Mouse (Mus musculus): ENCODE results near the gene Dpy19l1. TPM values are rescaled to one million over a fixed set of nuclear protein-coding genes. Genes with fewer than 3 reads are reported as not detected.
A peak's percentile ranks its signal among the peaks of the same experiment; 100 is the strongest.

Dpy19l1 gene
- polyA plus RNA-seq (2016; fragmentation: Nextera tagmentation; extraction: Ambion mirVana) = 16.8 and 21.5 TPM in 2 replicates

DNA sequence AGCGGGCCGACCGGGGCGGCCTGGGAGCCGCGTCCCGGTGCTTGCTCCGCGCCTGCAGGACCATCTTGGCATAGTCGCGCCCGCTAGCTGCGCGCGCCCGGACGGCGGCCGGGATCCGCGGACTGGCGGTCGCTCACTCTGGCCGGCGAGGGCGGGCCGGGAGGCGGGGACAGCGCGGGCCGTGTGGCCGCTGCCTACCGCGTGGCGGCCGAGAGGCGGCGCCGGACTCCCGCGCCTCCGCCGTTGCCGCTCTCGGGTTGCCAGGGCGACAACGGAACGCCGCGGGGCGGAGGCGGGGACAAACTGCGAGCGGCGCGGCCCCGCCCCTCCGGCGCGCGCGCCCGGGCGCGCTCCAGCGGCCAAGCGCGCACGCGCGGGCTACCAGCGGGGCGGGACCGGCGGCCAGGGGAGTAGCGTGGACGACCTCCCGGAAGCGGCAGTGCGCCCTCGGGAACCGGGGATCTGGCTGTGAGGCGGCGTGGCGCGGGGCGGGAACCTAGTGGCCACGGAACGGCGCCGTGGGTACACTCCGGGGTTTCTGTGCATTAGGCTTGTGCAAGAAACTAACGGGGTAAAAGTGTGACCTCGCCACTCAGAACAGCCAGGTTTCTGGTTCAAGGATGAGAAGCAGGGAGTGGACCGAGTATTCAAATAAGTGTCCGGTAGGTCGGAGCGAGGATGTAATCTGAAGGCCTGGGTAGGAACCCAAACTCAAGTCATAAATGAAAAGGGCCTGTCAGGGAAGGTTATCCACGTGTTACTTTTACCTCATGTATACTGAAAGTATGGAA, at the start of gene Dpy19l1:
Gene Dpy19l1 (minus strand): TSS at position 74 of the 791 bp plus-strand sequence.
- Histone ChIP-seq H3K4me1 (peaks cover 16% of the 10 kb centered on the region), H3K4me2 (replicated peaks) (peak within 1 kb of the TSS; percentile 62), H3K27ac (peak within 1 kb of the TSS; percentile 93), H3K36me3 (no peaks in the 10 kb centered on the region), H3K9ac (peak within 1 kb of the TSS; percentile 88), H3K27me3 (no peaks in the 10 kb centered on the region), H3K4me3 (peak within 1 kb of the TSS; percentile 70), H3K9me3 (no peaks in the 10 kb centered on the region)
- under 1% methylated on average over 91 of the region's 99 CpGs for WGBS
- ATAC-seq (ENCODE audit: insufficient number of reproducible peaks, insufficient read depth, low FRiP score, low TSS enrichment) = peak; percentile 96

DNA sequence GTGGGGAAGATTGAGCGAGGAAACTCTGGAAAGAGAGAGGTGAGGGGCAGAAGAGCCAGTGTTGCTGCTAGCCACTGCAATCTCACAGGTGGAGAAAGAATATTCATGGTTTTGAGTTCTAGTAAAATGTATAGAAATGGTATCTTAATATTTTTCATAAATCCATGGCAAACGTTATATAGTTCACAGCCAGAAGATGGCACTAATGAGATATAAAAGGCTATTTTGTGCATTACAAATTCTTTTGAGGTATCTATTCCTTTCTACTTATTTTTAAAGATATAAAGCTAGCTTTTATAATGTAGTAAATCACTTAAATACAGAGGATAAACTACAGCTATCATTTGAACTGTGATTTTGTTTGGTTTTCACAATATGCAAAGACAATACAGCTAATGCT, 35.2 kb upstream of the Dpy19l1 start:
- no peaks in the 10 kb centered on the region for H3K36me3 ChIP-seq
- ATAC-seq (ENCODE audit: insufficient number of reproducible peaks, insufficient read depth, low FRiP score, low TSS enrichment) = no peak
- no peak overlapping the region for H3K27ac ChIP-seq
- H3K4me1 ChIP-seq = no peaks in the 10 kb centered on the region
- no peaks in the 10 kb centered on the region for H3K27me3 ChIP-seq
- no peak overlapping the region for H3K9ac ChIP-seq
- no peak overlapping the region for H3K4me2 ChIP-seq (replicated peaks)
- WGBS = 45% methylated on average over 2 of the region's 2 CpGs
- H3K4me3 ChIP-seq = no peak overlapping the region
- no peaks in the 10 kb centered on the region for H3K9me3 ChIP-seq

DNA sequence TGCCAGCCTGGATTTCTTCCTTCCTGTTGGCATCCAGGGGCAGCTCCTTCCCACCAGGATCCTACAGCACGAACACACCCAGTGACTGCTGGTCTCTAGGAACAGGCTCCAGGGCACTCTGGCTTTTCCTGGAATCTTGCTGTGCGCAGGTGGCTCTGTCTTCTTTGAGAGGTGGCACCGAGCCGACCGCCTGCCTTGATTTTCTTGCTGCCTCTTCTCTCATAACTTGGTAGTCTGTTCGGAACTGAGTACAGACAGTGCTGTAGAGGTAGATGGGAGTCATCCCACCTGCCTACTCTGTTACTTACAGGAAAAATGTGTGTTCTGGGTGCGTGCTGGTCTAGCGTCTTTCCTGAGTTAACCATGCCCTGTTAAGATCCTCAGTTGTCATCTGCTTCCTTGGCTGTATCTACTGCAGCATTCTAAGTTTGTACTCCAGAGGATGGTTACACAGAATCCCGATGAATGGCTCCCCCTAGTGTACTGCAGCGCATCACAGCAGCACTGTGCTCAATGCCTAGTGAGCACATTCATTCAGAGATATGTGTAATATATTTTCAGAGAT, 13.7 kb upstream of the Dpy19l1 start:
- no peak; the same call in 1 of the 2 replicates for ATAC-seq (ENCODE audit: insufficient number of reproducible peaks, insufficient read depth, low FRiP score, low TSS enrichment)

DNA sequence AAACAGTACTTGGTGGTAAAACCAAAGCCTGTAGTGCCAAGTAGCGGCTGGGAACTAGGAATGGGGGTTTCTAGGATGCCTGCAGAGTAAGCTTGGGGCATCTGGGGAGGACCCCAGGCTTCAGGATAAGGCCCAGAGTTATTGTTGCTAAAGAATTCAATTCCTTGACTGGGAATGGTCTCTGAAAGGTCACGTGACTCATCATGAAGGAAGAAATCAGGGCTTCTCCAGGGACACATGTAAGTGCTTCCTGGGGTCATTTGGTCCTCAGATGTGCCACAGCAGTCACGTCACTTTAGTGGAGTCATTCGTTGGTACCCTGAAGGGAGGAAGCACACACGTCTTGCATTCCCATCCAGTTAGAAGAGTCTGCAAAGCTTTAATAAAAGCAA, 11.1 kb upstream of the Dpy19l1 start:
- Histone ChIP-seq H3K9ac (no peak overlapping the region), H3K27ac (no peak overlapping the region), H3K4me2 (replicated peaks) (no peak overlapping the region), H3K36me3 (no peaks in the 10 kb centered on the region), H3K27me3 (no peaks in the 10 kb centered on the region), H3K4me1 (no peaks in the 10 kb centered on the region), H3K9me3 (no peaks in the 10 kb centered on the region), H3K4me3 (no peak overlapping the region)
- 54% methylated on average over 5 of the region's 5 CpGs for WGBS
- no peak for ATAC-seq (ENCODE audit: insufficient number of reproducible peaks, insufficient read depth, low FRiP score, low TSS enrichment)

More for the DNA sequence above, 13.7 kb upstream of the Dpy19l1 start:
- Histone ChIP-seq H3K27me3 (no peaks in the 10 kb centered on the region), H3K9me3 (no peaks in the 10 kb centered on the region), H3K4me1 (no peaks in the 10 kb centered on the region), H3K4me2 (replicated peaks) (no peak overlapping the region), H3K27ac (no peak overlapping the region), H3K4me3 (no peak overlapping the region), H3K9ac (no peak overlapping the region), H3K36me3 (no peaks in the 10 kb centered on the region)
- 55% methylated on average over 10 of the region's 10 CpGs for WGBS

DNA sequence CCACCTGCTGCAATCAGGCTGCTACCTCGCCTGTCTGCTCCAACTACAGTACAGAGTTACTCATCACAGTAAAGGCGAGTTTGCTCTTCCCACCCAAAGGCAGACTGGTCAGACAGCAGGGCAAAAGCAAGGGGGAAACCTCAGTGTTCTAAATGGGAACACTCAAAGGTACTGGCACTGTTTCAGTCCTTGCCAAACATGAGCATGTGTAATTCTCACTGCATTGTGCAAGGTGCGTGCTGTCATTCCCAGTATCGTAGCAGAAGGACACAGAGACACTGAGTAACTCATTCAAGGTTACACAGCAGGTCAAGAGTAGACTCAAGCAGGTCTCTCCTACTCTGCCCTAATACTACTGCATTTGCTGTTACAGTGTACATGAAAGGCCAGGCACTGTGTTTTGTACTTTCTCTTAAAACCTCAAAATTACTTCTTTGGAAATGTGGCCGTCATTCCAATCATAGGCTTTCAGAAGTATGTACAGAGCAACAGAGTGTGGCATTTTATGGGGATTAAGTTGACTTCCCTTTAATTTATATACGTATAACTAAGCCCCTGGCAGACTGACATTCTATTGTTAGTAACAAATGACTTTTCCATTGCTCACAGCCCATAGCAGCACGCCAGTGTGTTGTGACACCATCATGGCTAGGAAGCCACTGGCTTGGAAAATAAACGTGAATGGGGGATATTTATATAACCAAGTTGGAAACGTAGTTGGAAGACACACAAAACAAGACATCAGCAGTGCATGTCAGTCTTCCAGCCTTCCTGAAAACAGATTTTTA, 10.5 kb upstream of the Dpy19l1 start:
- Histone ChIP-seq H3K4me1 (no peaks in the 10 kb centered on the region), H3K36me3 (no peaks in the 10 kb centered on the region), H3K9ac (no peak overlapping the region), H3K27ac (no peak overlapping the region), H3K4me3 (no peak overlapping the region), H3K27me3 (no peaks in the 10 kb centered on the region), H3K4me2 (replicated peaks) (no peak overlapping the region), H3K9me3 (no peaks in the 10 kb centered on the region)
- WGBS = 76% methylated on average over 9 of the region's 9 CpGs
- no peak for ATAC-seq (ENCODE audit: insufficient number of reproducible peaks, insufficient read depth, low FRiP score, low TSS enrichment)

DNA sequence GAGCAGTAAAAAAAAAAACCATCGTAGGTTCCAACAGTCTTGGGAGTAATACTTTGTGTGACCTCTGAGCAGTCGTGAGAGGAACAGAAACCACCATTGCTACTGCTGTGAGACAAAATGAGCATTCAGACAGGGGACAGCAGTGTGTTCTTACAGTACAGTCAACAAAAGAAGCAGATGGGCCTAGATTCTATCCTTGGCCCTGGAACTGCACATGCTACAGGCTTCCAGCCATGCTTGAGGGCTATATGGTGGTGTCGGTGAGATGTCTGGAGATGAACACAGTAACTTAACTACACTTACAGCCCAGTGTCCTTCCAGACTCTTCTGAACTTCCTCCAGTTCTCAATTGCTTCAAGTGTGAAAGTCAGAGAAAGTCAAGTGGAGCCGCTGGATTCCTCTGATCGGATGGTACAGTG, 9.2 kb upstream of the Dpy19l1 start:
- 91% methylated on average over 5 of the region's 5 CpGs for WGBS
- Histone ChIP-seq H3K9ac (no peak overlapping the region), H3K9me3 (no peaks in the 10 kb centered on the region), H3K4me2 (replicated peaks) (no peak overlapping the region), H3K4me3 (no peak overlapping the region), H3K27me3 (no peaks in the 10 kb centered on the region), H3K4me1 (no peaks in the 10 kb centered on the region), H3K36me3 (no peaks in the 10 kb centered on the region), H3K27ac (no peak overlapping the region)
- ATAC-seq (ENCODE audit: insufficient number of reproducible peaks, insufficient read depth, low FRiP score, low TSS enrichment) = no peak

DNA sequence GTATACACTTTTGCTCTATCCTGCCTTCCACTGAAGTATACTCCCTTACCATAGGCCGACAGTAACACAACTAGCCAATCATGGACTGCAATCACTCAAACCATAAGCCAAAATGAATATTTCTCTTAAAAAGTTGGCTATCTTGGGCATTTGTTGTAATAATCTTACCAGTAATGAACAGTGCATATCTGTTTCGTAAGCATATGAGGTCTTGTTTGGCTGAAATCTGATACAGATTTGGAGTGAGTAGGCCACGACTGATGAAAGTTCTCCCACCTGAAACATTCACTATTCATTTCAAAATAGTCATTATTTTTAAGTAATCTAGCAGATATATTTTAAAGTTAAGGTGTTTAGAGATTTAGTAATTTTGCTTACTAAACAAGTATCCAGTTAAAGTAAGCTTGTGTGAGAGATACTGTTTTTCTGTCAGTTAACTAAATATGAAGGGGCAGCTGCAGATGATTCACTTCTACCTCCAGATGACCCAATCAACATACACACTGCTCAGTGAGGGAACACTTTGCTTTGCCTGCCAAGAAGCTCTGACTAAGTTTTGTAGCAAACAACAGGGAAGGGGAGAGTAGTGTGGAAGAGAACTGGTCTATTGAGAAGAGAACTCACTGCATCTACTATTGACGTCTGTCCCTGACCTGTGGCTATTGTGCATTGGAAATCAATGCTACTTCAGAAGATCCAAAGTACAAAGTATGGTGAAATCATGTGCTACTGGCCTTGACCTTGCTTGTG, 8.6 kb upstream of the Dpy19l1 start:
- H3K4me3 ChIP-seq = no peak overlapping the region
- H3K9ac ChIP-seq = no peak overlapping the region
- no peaks in the 10 kb centered on the region for H3K27me3 ChIP-seq
- no peaks in the 10 kb centered on the region for H3K9me3 ChIP-seq
- ATAC-seq (ENCODE audit: insufficient number of reproducible peaks, insufficient read depth, low FRiP score, low TSS enrichment) = no peak
- WGBS = 83% methylated on average over 4 of the region's 4 CpGs
- no peak overlapping the region for H3K27ac ChIP-seq
- no peaks in the 10 kb centered on the region for H3K4me1 ChIP-seq
- no peaks in the 10 kb centered on the region for H3K36me3 ChIP-seq
- H3K4me2 ChIP-seq (replicated peaks) = no peak overlapping the region

DNA sequence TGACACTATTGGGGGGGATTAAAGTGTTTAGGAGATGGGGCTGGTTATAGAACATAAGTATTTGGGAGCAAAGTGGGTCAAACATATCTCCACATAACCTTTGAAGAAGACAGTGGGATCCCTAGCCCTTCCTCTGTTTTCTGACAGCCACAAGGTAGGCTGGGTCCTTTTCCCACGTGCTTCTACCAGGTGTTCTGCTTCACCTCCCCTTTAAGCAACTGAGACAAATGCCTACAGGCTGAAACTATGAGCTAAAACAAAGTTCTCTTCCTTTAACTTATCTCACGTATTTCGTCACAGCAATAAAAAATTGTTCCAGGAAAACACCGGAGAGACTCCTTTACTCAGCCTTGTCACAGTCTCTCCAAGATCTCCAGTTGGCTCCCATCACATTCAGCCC, 5.9 kb upstream of the Dpy19l1 start:
- no peak for ATAC-seq (ENCODE audit: insufficient number of reproducible peaks, insufficient read depth, low FRiP score, low TSS enrichment)
- Histone ChIP-seq H3K27ac (no peak overlapping the region), H3K4me2 (replicated peaks) (no peak overlapping the region), H3K9ac (no peak overlapping the region), H3K4me3 (no peak overlapping the region), H3K27me3 (no peaks in the 10 kb centered on the region), H3K4me1 (no peaks in the 10 kb centered on the region), H3K9me3 (no peaks in the 10 kb centered on the region), H3K36me3 (no peaks in the 10 kb centered on the region)
- WGBS = 88% methylated on average over 4 of the region's 4 CpGs

DNA sequence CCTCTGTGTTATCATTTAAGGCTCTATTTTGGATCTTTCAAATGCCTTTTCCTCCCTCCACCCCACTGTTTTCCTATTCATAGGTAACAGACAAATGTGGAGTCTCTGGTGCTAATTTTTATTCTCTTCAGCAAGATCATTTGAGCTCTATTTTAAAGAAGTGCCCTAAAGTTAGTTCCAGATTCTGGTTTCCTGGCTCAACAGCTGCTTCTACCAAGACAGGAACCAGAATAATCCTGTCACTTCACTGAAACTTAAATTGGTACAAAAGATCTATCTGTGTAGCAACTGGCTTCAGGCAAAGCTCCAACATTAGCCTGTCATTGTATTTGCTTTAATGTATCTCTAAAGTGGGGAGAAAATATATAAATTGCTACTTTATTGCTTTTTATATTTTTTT, 3.6 kb upstream of the Dpy19l1 start:
- Histone ChIP-seq H3K9ac (no peak overlapping the region), H3K4me2 (replicated peaks) (no peak overlapping the region), H3K4me3 (no peak overlapping the region), H3K27ac (no peak overlapping the region), H3K9me3 (no peaks in the 10 kb centered on the region), H3K4me1 (peaks cover 4% of the 10 kb centered on the region), H3K27me3 (no peaks in the 10 kb centered on the region), H3K36me3 (no peaks in the 10 kb centered on the region)
- no peak for ATAC-seq (ENCODE audit: insufficient number of reproducible peaks, insufficient read depth, low FRiP score, low TSS enrichment)

DNA sequence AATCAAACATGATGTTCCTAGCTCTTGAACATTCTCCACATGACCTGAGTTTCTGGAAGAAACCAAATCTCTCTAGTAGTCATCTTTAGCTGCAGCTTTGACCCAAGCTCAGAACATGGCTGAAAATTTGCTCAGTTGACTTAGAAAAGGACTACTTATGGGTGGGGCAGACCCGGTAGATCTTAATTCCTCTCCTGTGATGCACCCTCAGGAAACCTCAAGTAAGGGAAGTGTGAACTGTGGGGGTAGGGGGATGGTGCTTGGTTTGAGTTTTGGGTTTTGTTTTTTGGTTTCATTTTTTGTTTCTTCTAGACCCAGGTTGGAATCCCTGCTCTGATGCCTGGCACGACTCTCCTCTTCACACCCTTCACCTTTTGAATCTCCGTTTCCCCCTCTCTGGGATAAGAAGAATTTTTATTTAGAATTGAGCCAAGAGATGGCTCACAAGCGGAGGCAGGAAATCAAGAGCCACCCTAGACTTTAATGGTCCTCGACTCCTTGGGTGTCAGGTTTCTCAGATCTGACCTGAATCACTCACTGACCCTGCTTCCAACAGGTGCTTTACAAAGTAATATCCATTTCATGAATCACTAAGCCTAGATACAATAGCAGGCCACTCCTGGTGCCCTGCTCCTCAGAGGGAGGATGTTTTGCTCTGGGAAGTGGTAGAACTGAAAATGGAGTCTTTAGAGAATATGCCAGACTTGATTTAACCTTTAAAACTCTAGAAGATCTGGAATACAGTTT, 2.2 kb upstream of the Dpy19l1 start:
- no peak for ATAC-seq (ENCODE audit: insufficient number of reproducible peaks, insufficient read depth, low FRiP score, low TSS enrichment)
- Histone ChIP-seq H3K4me1 (peaks cover 11% of the 10 kb centered on the region), H3K27me3 (no peaks in the 10 kb centered on the region), H3K27ac (no peak overlapping the region), H3K4me2 (replicated peaks) (no peak overlapping the region), H3K9me3 (no peaks in the 10 kb centered on the region), H3K4me3 (no peak overlapping the region), H3K36me3 (no peaks in the 10 kb centered on the region), H3K9ac (no peak overlapping the region)
- WGBS = 55% methylated on average over 5 of the region's 5 CpGs

DNA sequence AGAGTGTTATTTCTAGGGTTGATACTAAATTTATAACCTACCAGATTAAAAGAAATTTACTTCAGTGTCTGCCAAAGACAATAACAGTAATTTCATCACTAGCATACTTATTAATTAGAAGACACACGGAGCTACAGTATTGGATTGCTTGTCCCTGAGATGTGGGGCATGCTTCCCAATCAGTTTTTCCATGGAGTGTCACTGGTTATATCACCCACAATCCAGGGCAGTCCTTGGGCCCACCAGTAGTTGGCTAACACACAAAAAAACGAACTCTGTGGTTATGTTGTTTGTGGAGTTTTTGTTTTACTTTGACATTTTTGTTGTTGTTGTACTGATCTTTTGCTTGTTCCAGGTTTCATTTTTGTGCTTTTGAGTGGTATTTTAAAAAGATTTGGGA, 1.4 kb upstream of the Dpy19l1 start:
- H3K27ac ChIP-seq = no peak overlapping the region
- 73% methylated on average over 2 of the region's 2 CpGs for WGBS
- ATAC-seq (ENCODE audit: insufficient number of reproducible peaks, insufficient read depth, low FRiP score, low TSS enrichment) = no peak
- no peak overlapping the region for H3K4me3 ChIP-seq
- no peaks in the 10 kb centered on the region for H3K27me3 ChIP-seq
- peaks cover 14% of the 10 kb centered on the region for H3K4me1 ChIP-seq
- H3K4me2 ChIP-seq (replicated peaks) = no peak overlapping the region
- H3K36me3 ChIP-seq = no peaks in the 10 kb centered on the region
- no peaks in the 10 kb centered on the region for H3K9me3 ChIP-seq
- H3K9ac ChIP-seq = no peak overlapping the region

All from embryonic facial prominence, embryonic 12.5 days (tissue).